ENCODE assay signal across 8 mouse cellular contexts in the genomic region with DNA sequence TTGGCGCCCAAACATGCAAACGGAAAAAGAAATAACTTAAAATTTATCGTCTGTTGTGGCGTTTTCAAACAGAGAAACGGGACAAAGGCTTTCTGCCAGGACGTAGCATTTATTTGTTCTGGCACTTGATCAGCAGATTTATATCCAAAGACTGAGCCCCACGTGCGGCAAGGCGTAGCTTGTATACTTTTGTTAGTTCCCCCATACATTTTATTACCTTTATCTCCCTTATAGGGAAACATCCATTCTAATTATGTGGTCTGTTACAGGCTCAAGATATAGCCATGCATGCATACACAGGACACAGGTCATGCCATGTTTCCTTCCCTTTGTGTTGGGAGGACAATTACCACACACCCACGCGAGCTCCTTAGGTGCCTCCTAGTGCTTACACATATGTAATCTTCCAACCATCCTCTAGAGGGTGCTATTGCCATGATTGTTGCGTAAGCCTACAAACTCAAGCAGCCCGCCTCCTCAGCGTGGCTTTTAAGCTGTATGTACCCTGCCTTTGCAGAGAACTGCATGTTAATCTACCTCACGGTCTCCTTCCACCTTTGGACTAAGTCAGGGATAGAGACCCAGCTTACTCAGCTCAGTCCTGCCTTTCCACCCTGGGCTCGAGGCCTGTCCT. TPM values are rescaled to one million over a fixed set of nuclear protein-coding genes. Genes with fewer than 3 reads are reported as not detected.
DNase-seq lines count a peak whose midpoint lies in the region; ATAC-seq and TF ChIP-seq lines count a peak whose summit lies in the region.

No protein-coding gene starts in this region.

- H3K36me3 ChIP-seq in heart, embryonic 13.5 days: no peaks in the 10 kb centered on the region
- H3K36me3 ChIP-seq in liver, adult 2 months (ENCODE audit: control insufficient read depth, insufficient read depth, low read length): no peaks in the 10 kb centered on the region
- H3K36me3 ChIP-seq in stomach, embryonic 15.5 days: no peaks in the 10 kb centered on the region

- peaks cover 6% of the 10 kb centered on the region for H3K27me3 ChIP-seq in heart, embryonic 13.5 days (replicated peaks)
- H3K27me3 ChIP-seq in liver, adult 2 months (ENCODE audit: control insufficient read depth, insufficient read depth, low read length): no peaks in the 10 kb centered on the region
- no peaks in the 10 kb centered on the region for H3K27me3 ChIP-seq in stomach, embryonic 15.5 days (replicated peaks)

- no peaks in the 10 kb centered on the region; the same call in 1 of the 2 replicates for H3K4me1 ChIP-seq in embryonic fibroblast, embryonic 13.5 days (ENCODE audit: control insufficient read depth, insufficient read depth, low read length)
- H3K4me1 ChIP-seq in heart, embryonic 13.5 days: peaks cover 11% of the 10 kb centered on the region
- 0 out of 2 replicates have a peak, but pooled peaks cover 1% of the 10 kb centered on the region for H3K4me1 ChIP-seq in liver, adult 2 months (ENCODE audit: control insufficient read depth, insufficient read depth, low read length)
- no peaks in the 10 kb centered on the region; the same call in 1 of the 2 replicates for H3K4me1 ChIP-seq in stomach, embryonic 15.5 days

- H3K9me3 ChIP-seq in heart, embryonic 13.5 days: no peaks in the 10 kb centered on the region
- H3K9me3 ChIP-seq in stomach, embryonic 15.5 days: no peaks in the 10 kb centered on the region

- WGBS in heart, embryonic 13.5 days: 32% methylated on average over 16 of the region's 16 CpGs
- 27% methylated on average over 16 of the region's 16 CpGs for WGBS in liver, adult 2 months
- 27% methylated on average over 16 of the region's 16 CpGs for WGBS in stomach, embryonic 15.5 days

- H3K27ac ChIP-seq in embryonic fibroblast, embryonic 13.5 days (ENCODE audit: insufficient read depth, low read length): no peak overlapping the region
- no peak overlapping the region for H3K27ac ChIP-seq in heart, embryonic 13.5 days (replicated peaks)
- H3K27ac ChIP-seq in liver, adult 2 months (replicated peaks; ENCODE audit: insufficient read depth, low read depth, low read length): no peak overlapping the region
- H3K27ac ChIP-seq in stomach, embryonic 15.5 days: no peak overlapping the region

- H3K79me2 ChIP-seq in liver, adult 2 months (ENCODE audit: control insufficient read depth, insufficient read depth, low read length): no peaks in the 10 kb centered on the region

- no peak overlapping the region for H3K4me3 ChIP-seq in embryonic fibroblast, embryonic 13.5 days (ENCODE audit: insufficient read depth, low read length)
- no peak overlapping the region for H3K4me3 ChIP-seq in heart, embryonic 13.5 days
- H3K4me3 ChIP-seq in liver, adult 2 months (ENCODE audit: insufficient read depth, low read depth, low read length): no peak overlapping the region
- no peak overlapping the region for H3K4me3 ChIP-seq in stomach, embryonic 15.5 days (replicated peaks)

- DNase-seq in CD4-positive, CD25-positive, alpha-beta regulatory T cell, adult 2 months (ENCODE audit: low read depth, low spot score): peak; percentile 90
- peak; percentile 14 to 35 for DNase-seq in adrenal gland, postnatal 4 days (ENCODE audit: low spot score in 2 of 2)
- peak; percentile 72 for DNase-seq in kidney, postnatal 10 days
- DNase-seq in liver, adult 2 months (ENCODE audit: extremely low read depth, low read depth, low spot score): peak; percentile 65

- no peak for ATAC-seq in heart, embryonic 13.5 days (ENCODE audit: extremely low read depth, insufficient number of reproducible peaks, low FRiP score, low TSS enrichment)
- ATAC-seq in monocyte, adult 5-6 weeks (replicated peaks; ENCODE audit: insufficient number of reproducible peaks, low FRiP score, low TSS enrichment, poor library complexity, severe bottlenecking): peak; percentile 93
- ATAC-seq in stomach, embryonic 15.5 days (ENCODE audit: insufficient read depth, low FRiP score, low read depth): peak; percentile 66

- H3K4me2 ChIP-seq in heart, embryonic 13.5 days: peak overlapping the region; percentile 51
- H3K4me2 ChIP-seq in stomach, embryonic 15.5 days: peak overlapping the region; percentile 14

- TF ChIP-seq POLR2A in embryonic fibroblast, embryonic 13.5 days (IDR thresholded peaks at IDR 0.05; ENCODE audit: low read depth, low read length): no peak
- no peak for TF ChIP-seq POLR2A in liver, adult 2 months (IDR thresholded peaks at IDR 0.05; ENCODE audit: extremely low read depth, insufficient read depth, low read length)

- TF ChIP-seq CTCF in embryonic fibroblast, embryonic 13.5 days (IDR thresholded peaks at IDR 0.05; ENCODE audit: borderline replicate concordance, insufficient read depth, low read length): peak; percentile 53
- peak; percentile 60 for TF ChIP-seq CTCF in liver, adult 2 months (IDR thresholded peaks at IDR 0.05; ENCODE audit: low read depth, low read length)

- H3K9ac ChIP-seq in heart, embryonic 13.5 days: 0 out of 2 replicates have a peak overlapping the region, but pooled peaks have one; percentile 34
- no peak overlapping the region for H3K9ac ChIP-seq in liver, adult 2 months (ENCODE audit: low read depth, low read length)
- no peak overlapping the region for H3K9ac ChIP-seq in stomach, embryonic 15.5 days

RNA-seq across cellular contexts. Expression of a gene that starts 12.4 kb away (rescaled TPM):
- total RNA-seq in adrenal gland, postnatal 4 days (2021): 1 to 10 TPM; 1.5 to 2.9 TPM
- polyA plus RNA-seq in embryonic fibroblast, embryonic 13.5 days (2011; ENCODE audit: insufficient read length, low read depth, missing spikeins): 0.52 TPM in 1 of 2 replicates, not detected in the other
- 6.2 and 7.7 TPM in 2 replicates for polyA plus RNA-seq in heart, embryonic 13.5 days (2015; fragmentation: Nextera tagmentation; extraction: Ambion mirVana)
- total RNA-seq in liver, adult 2 months (2014; rRNA removed): 1.9 and 2.4 TPM in 2 replicates
- 0.22 and 0.39 TPM in 2 replicates for polyA plus RNA-seq in liver, adult 2 months (2012; rRNA removed)
- not detected in 3 replicates for total RNA-seq in monocyte, adult 5-6 weeks (2017)
- polyA plus RNA-seq in stomach, embryonic 15.5 days (2015; fragmentation: Nextera tagmentation; extraction: Ambion mirVana): 24.5 and 25.3 TPM in 2 replicates

RNA-seq across cellular contexts. Expression of a gene that starts 57.6 kb away (rescaled TPM):
- total RNA-seq in adrenal gland, postnatal 4 days (2021): 10 to 100 TPM; 71.2 to 78.5 TPM
- polyA plus RNA-seq in embryonic fibroblast, embryonic 13.5 days (2011; ENCODE audit: insufficient read length, low read depth, missing spikeins): 128 and 135 TPM in 2 replicates
- 152 and 167 TPM in 2 replicates for polyA plus RNA-seq in heart, embryonic 13.5 days (2015; fragmentation: Nextera tagmentation; extraction: Ambion mirVana)
- total RNA-seq in liver, adult 2 months (2014; rRNA removed): 38.8 and 42.7 TPM in 2 replicates
- 7.7 and 8.3 TPM in 2 replicates for polyA plus RNA-seq in liver, adult 2 months (2012; rRNA removed)
- 55.0 to 78.3 TPM (median 61.4 TPM) in 3 replicates for total RNA-seq in monocyte, adult 5-6 weeks (2017)
- 202 and 224 TPM in 2 replicates for polyA plus RNA-seq in stomach, embryonic 15.5 days (2015; fragmentation: Nextera tagmentation; extraction: Ambion mirVana)

RNA-seq across cellular contexts. Expression of a gene that starts 57.8 kb away (rescaled TPM):
- 10 to 100 TPM; 48.4 to 57.7 TPM for total RNA-seq in adrenal gland, postnatal 4 days (2021)
- polyA plus RNA-seq in embryonic fibroblast, embryonic 13.5 days (2011; ENCODE audit: insufficient read length, low read depth, missing spikeins): 78.6 and 87.3 TPM in 2 replicates
- 67.6 and 68.8 TPM in 2 replicates for polyA plus RNA-seq in heart, embryonic 13.5 days (2015; fragmentation: Nextera tagmentation; extraction: Ambion mirVana)
- total RNA-seq in liver, adult 2 months (2014; rRNA removed): 19.1 and 19.8 TPM in 2 replicates
- polyA plus RNA-seq in liver, adult 2 months (2012; rRNA removed): 8.4 and 9.3 TPM in 2 replicates
- 51.9 to 61.1 TPM (median 55.7 TPM) in 3 replicates for total RNA-seq in monocyte, adult 5-6 weeks (2017)
- polyA plus RNA-seq in stomach, embryonic 15.5 days (2015; fragmentation: Nextera tagmentation; extraction: Ambion mirVana): 59.3 and 60.5 TPM in 2 replicates

Comparison
In these comparisons a context has a peak if more than half of its experiments do, and no peak if none do; other contexts are left out.
1. DNase-seq: peak in every context shown above with its lines; median percentile 90 in CD4-positive, CD25-positive, alpha-beta regulatory T cell, adult 2 months; 72 in kidney, postnatal 10 days; 65 in liver, adult 2 months; 24 in adrenal gland, postnatal 4 days.
2. RNA of a gene that starts 57.6 kb away (polyA plus RNA-seq): 202 to 224 TPM in stomach, embryonic 15.5 days, 152 to 167 TPM in heart, embryonic 13.5 days and 128 to 135 TPM in embryonic fibroblast, embryonic 13.5 days; 7.7 to 8.3 TPM in liver, adult 2 months; every median in the first group is over 10 times any median in the second.